Mouse (Mus musculus) stomach, postnatal 0 days (tissue): ENCODE results near the gene Ercc2. TPM values are rescaled to one million over a fixed set of nuclear protein-coding genes. Genes with fewer than 3 reads are reported as not detected.

Experiments used
- ATAC-seq: fragments of 200-750 bp; cut with Nextera tagmentation; 2 replicates; pipeline ENCODE4 v1.8.0; 2017; ENCODE audit not compliant: low FRiP score, low TSS enrichment
- DNase-seq: peaks from one replicate; pipeline ENCODE4 v3.0.0-alpha.2; 2016; ENCODE audit warnings: low spot score
- H3K27ac ChIP-seq: fragments of 300-500 bp; sonication (generic); replicated peaks from 2 replicates; pipeline ENCODE4 v1.5.1; 2014; ENCODE audit warnings: mild to moderate bottlenecking, control low read depth
- H3K27me3 ChIP-seq: fragments of 300-500 bp; sonication (generic); 2 replicates; pipeline ENCODE4 v1.6.1; 2014; ENCODE audit warnings: low read length; ENCODE audit not compliant: control insufficient read depth, insufficient read depth
- H3K36me3 ChIP-seq: fragments of 300-500 bp; sonication (generic); 2 replicates; pipeline ENCODE4 v1.6.1; 2014; ENCODE audit warnings: low read length, mixed read lengths; ENCODE audit not compliant: control insufficient read depth, insufficient read depth
- H3K4me1 ChIP-seq: fragments of 300-500 bp; sonication (generic); replicated peaks from 2 replicates; pipeline ENCODE4 v1.6.1; 2014; ENCODE audit warnings: antibody characterized with exemption; ENCODE audit not compliant: control insufficient read depth, insufficient read depth
- H3K4me2 ChIP-seq: fragments of 300-500 bp; sonication (generic); replicated peaks from 2 replicates; pipeline ENCODE4 v1.6.1; 2014; ENCODE audit warnings: low read depth, mild to moderate bottlenecking, control low read depth, moderate library complexity
- H3K4me3 ChIP-seq: fragments of 300-500 bp; sonication (generic); 2 replicates; pipeline ENCODE4 v1.5.1; 2014; ENCODE audit warnings: low read depth, low read length, control low read depth
- H3K9ac ChIP-seq: fragments of 300-500 bp; sonication (generic); 2 replicates; pipeline ENCODE4 v1.6.1; 2014; ENCODE audit warnings: mild to moderate bottlenecking, low read length, control low read depth, mixed read lengths
- H3K9me3 ChIP-seq: fragments of 300-500 bp; sonication (generic); 2 replicates; pipeline ENCODE4 v1.6.1; 2016; ENCODE audit warnings: low read length; ENCODE audit not compliant: control insufficient read depth
- CTCF ChIP-seq: IDR thresholded peaks from 2 replicates; pipeline ENCODE4 v1.5.1; 2016; ENCODE audit warnings: antibody characterized with exemption, low read depth, mild to moderate bottlenecking, moderate library complexity
- EP300 ChIP-seq: optimal IDR thresholded peaks from 2 replicates; pipeline ENCODE3; 2016; ENCODE audit warnings: antibody characterized with exemption
- WGBS: fragments of 180-500 bp; shearing (Covaris S2); extraction: QIAGEN DNeasy Blood & Tissue Kit; methylation state at CpG from one replicate; pipeline ENCODE4 v1.1.7; 2014; 5-methylcytosine and 5-hydroxymethylcytosine counted together
- polyA plus RNA-seq: library from polyadenylated mRNA; unstranded; fragments of >200 nt; fragmentation: Nextera tagmentation; extraction: Ambion mirVana; gene quantifications from 2 replicates; pipeline ENCODE4 v1.2.1, GENCODE M21; 2015

Ercc2 gene
- polyA plus RNA-seq, 1 experiment from 2014 or later = 6.0 TPM

GRCm38 (mm10) chr7:19344237-19344847 lies 37.5 kb upstream of the Ercc2 start, which contains the start of gene Ercc1:
Gene Ercc1, plus strand, starts transcription at chr7:19344778.
- DNase-seq = peak; percentile 27
- TF ChIP-seq EP300 (no peak), CTCF (no peak)
- H3K36me3 ChIP-seq = no peaks in the 10 kb centered on the region
- WGBS = 19% methylated on average over 12 of the region's 12 CpGs
- peak; percentile 4; the same call in 1 of the 2 replicates for ATAC-seq
- H3K9ac ChIP-seq = peak within 1 kb of the TSS; percentile 80
- peak within 1 kb of the TSS; percentile 72 for H3K4me3 ChIP-seq
- H3K27ac ChIP-seq = peak within 1 kb of the TSS; percentile 87
- H3K4me2 ChIP-seq = peak within 1 kb of the TSS; percentile 63
- 0 out of 2 replicates have a peak, but pooled peaks cover 2% of the 10 kb centered on the region for H3K4me1 ChIP-seq
- no peaks in the 10 kb centered on the region for H3K27me3 ChIP-seq
- no peaks in the 10 kb centered on the region for H3K9me3 ChIP-seq

- H3K9ac ChIP-seq = peak overlapping the region; percentile 80
- H3K9me3 ChIP-seq = no peaks in the 10 kb centered on the region
- TF ChIP-seq CTCF = no peak
- no peak for TF ChIP-seq EP300
- ATAC-seq (peak; percentile 95), DNase-seq (peak; percentile 98)
- H3K27me3 ChIP-seq = no peaks in the 10 kb centered on the region
- H3K4me2 ChIP-seq = peak overlapping the region; percentile 63
- peak overlapping the region; percentile 72 for H3K4me3 ChIP-seq
- peak overlapping the region; percentile 87 for H3K27ac ChIP-seq
- 0 out of 2 replicates have a peak, but pooled peaks cover under 1% of the 10 kb centered on the region for H3K36me3 ChIP-seq
- H3K4me1 ChIP-seq = 0 out of 2 replicates have a peak, but pooled peaks cover 2% of the 10 kb centered on the region
- under 1% methylated on average over 31 of the region's 31 CpGs for WGBS
These were observed 36.8 kb upstream of the Ercc2 start for GRCm38 (mm10) chr7:19344938-19345471.

GRCm38 (mm10) chr7:19349188-19349915 lies 32.5 kb upstream of the Ercc2 start:
- H3K27ac ChIP-seq = no peak overlapping the region
- DNase-seq = no peak
- ATAC-seq = no peak
- no peaks in the 10 kb centered on the region for H3K27me3 ChIP-seq
- 84% methylated on average over 13 of the region's 13 CpGs for WGBS
- no peak for TF ChIP-seq CTCF
- TF ChIP-seq EP300 = no peak
- H3K36me3 ChIP-seq = peaks cover 9% of the 10 kb centered on the region; the same call in 1 of the 2 replicates
- H3K4me2 ChIP-seq = no peak overlapping the region
- H3K4me3 ChIP-seq = no peak overlapping the region
- H3K4me1 ChIP-seq = no peaks in the 10 kb centered on the region
- no peaks in the 10 kb centered on the region for H3K9me3 ChIP-seq
- H3K9ac ChIP-seq = no peak overlapping the region

GRCm38 (mm10) chr7:19350221-19350620 lies 31.6 kb upstream of the Ercc2 start:
- WGBS = 90% methylated on average over 8 of the region's 8 CpGs

GRCm38 (mm10) chr7:19354991-19355390 lies 26.8 kb upstream of the Ercc2 start:
- Histone ChIP-seq H3K27me3 (no peaks in the 10 kb centered on the region), H3K36me3 (peaks cover 12% of the 10 kb centered on the region; the same call in 1 of the 2 replicates), H3K4me1 (no peaks in the 10 kb centered on the region), H3K4me2 (no peak overlapping the region), H3K9ac (no peak overlapping the region), H3K4me3 (no peak overlapping the region), H3K27ac (no peak overlapping the region), H3K9me3 (no peaks in the 10 kb centered on the region)
- no peak for ATAC-seq
- TF ChIP-seq CTCF (no peak), EP300 (no peak)
- DNase-seq = no peak
- WGBS = 92% methylated on average over 5 of the region's 5 CpGs

More at GRCm38 (mm10) chr7:19350221-19350620, 31.6 kb upstream of the Ercc2 start:
- ATAC-seq = no peak
- TF ChIP-seq CTCF = no peak
- no peak for TF ChIP-seq EP300
- no peak for DNase-seq
- H3K9me3 ChIP-seq = no peaks in the 10 kb centered on the region
- H3K4me2 ChIP-seq = no peak overlapping the region
- no peak overlapping the region for H3K4me3 ChIP-seq
- no peaks in the 10 kb centered on the region for H3K4me1 ChIP-seq
- no peak overlapping the region for H3K27ac ChIP-seq
- H3K36me3 ChIP-seq = peaks cover 12% of the 10 kb centered on the region; the same call in 1 of the 2 replicates
- no peak overlapping the region for H3K9ac ChIP-seq
- H3K27me3 ChIP-seq = no peaks in the 10 kb centered on the region
